Mouse (Mus musculus): Measurements from ENCODE around the gene Tap2.
A peak's percentile ranks its signal among the peaks of the same experiment; 100 is the strongest.

Tap2 gene

DNA sequence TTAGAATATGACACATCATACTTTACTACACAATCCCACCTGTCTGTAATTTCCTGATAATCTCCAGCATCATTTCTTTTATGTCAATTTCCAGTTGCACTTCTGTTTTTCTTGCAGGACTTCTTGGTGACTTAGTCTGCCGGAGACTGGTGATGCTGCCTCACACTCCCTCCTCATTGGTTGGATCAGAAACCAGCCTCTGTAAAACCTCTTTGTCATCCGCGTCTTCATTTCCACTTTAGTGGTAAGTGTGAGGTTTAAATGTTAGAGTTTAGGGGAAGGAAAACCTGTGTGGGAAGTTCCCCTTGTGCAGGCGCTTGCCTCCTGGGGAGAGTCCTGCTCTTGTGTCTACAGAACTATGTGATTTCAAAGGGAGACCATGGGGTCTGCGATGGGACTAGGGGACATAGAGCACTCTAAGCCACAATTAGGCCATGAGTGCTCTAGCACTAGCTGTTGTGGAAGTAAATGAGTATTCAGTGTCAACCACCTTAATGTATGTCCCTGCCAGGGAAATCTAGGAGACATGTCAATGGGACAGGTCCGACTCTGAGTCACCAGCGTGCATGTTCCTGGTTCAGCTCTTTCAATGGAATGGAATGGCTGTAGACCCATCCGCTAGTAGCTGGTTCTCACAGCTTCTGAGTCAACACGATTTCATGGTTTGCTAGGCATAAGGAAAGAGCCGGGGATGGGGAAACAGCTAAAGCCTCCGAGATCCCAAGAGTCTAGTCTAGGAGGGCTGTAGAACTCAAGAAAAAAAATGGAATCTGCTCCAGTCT lies 54.5 kb downstream of the Tap2 start, which contains the start of gene H2-Ab1:
TSS of gene H2-Ab1 (plus strand) at position 96 of the 782 bp plus-strand sequence.
- DNase-seq: peak; percentile 85

DNA sequence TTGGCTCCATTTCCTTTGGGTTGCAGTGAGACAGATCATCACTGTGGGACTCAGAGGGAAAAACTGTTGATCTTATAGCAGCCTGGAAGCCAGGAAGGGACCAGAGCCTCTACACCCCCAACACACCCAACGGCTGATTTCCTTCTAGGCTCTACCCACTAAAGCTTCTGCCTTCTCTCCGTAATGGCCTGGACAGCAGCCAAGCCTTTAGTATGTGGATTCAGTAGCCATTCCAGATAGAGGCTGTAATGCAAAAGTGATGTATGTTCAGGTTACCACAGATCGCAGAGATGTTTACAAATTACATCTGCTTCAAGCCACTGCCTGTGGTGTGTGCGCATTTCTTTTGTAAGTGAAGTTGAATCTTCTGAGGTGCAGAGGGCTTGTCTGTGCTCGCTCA lies 57.2 kb downstream of the Tap2 start:
- no peak for DNase-seq

DNA sequence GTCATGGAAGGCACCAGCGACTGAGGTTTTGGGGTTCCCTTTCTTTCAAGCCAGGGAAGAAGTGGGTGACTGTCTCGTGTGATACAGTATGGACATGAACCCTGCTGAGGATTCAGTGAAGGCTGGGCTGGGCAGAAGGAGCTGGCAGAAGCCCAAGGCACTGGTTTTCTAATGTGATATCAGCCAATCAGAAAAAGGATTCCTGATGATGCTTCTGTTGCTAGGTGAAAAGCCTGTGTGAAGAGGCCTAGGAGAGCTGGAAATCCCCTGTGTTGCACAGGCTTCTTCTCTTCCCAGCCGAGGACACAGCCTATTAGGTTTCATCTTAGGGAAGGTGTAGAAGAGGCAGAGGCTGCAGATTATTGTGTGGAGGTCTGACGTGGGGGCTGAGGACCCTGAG lies 58.2 kb downstream of the Tap2 start:
- peak; percentile 88 for DNase-seq

DNA sequence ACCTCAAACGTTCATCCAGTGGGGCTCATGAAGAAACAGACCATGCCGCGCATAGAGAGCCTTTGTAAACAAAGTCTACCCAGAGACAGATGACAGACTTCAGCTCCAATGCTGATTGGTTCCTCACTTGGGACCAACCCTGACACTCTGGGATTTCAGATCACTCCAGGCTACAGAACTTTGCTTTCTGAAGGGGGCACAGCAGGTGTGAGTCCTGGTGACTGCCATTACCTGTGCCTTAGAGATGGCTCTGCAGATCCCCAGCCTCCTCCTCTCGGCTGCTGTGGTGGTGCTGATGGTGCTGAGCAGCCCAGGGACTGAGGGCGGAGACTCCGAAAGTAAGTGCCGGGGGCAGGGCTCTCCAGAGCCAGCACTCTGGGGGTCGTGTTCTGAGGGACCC lies 59.7 kb downstream of the Tap2 start:
- DNase-seq: peak; percentile 85

DNA sequence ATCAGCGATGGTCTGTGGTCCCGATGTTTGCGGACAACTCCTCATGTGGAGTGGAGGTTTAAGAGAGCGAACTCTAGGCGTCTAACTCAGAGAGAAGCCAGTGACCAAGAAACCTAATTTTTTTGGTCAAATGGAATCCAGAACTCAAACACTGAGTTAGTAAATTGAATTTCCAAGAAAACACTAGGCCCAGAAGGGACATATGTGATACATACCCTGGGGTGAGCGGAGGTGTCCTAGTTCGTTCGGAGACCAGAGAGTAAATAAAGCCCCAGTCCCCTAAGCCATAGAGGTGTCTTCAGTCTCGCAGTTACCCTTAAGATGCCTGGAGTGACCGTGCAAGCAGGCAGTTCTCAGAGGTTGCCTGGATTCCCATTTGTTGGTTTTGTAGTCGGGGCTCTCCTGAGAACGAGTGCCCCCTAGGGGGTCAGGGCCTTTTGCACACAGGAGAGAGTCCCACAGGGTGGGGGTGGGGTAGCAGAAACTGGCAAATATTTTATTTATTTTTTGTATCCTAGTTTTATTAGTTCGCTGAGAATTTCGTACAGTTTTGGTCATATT lies 60.6 kb downstream of the Tap2 start:
- DNase-seq: no peak

DNA sequence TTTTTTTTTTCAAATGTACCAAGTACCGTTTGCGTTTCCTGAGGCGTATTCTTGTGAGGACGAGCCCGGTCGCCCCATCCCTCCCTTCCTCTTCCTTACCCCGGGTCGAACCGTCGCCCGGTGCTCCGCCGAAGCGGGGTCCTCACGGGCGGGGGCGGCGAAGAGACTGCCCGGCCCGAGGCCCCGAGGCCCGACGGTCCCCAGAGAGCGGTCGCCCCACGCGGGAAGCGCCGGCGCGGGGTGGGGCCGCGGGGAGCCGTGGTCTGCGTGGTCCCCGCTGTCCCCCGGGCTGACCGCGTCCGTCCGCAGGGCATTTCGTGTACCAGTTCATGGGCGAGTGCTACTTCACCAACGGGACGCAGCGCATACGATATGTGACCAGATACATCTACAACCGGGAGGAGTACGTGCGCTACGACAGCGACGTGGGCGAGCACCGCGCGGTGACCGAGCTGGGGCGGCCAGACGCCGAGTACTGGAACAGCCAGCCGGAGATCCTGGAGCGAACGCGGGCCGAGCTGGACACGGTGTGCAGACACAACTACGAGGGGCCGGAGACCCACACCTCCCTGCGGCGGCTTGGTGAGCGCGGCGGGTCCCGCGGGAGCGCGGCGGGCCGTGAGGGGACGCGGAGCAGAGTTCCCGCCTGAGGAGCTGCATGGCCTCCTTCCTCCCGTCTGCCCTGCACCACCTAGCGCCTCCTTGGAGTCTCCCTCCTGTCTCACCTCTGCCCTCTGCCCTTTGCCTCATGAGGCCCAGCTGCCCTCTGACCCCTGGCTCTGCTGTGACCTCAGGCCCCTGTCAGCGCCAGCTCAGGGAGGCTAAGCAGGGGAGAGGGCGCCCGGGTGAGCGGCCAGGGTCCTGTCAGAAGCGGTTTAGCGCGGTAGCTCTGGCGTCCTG lies 61.4 kb downstream of the Tap2 start:
- DNase-seq: peak; percentile 15
